Mouse (Mus musculus): ENCODE results near the gene Mbd6. TPM values are rescaled to one million over a fixed set of nuclear protein-coding genes. Genes with fewer than 3 reads are reported as not detected.

Gene Mbd6
- polyA plus RNA-seq, 1 experiment from 2014 or later: 13.1 TPM

GRCm38 (mm10) chr10:127238241-127238824, 50.5 kb downstream of the Mbd6 start:
- 72% methylated on average over 18 of the region's 18 CpGs for WGBS
- no peaks in the 10 kb centered on the region for H3K9me3 ChIP-seq
- no peaks in the 10 kb centered on the region for H3K27me3 ChIP-seq (replicated peaks)
- no peak overlapping the region for H3K4me3 ChIP-seq (replicated peaks)
- no peak overlapping the region for H3K4me2 ChIP-seq (replicated peaks)
- H3K36me3 ChIP-seq: no peaks in the 10 kb centered on the region
- H3K4me1 ChIP-seq (replicated peaks): no peaks in the 10 kb centered on the region
- H3K9ac ChIP-seq: no peak overlapping the region
- no peak for ATAC-seq
- no peak overlapping the region for H3K27ac ChIP-seq

GRCm38 (mm10) chr10:127236541-127236940, 52.3 kb downstream of the Mbd6 start:
- H3K4me1 ChIP-seq (replicated peaks): no peaks in the 10 kb centered on the region; the same call in 1 of the 2 replicates
- no peaks in the 10 kb centered on the region for H3K9me3 ChIP-seq
- WGBS: 48% methylated on average over 9 of the region's 9 CpGs
- H3K27me3 ChIP-seq (replicated peaks): no peaks in the 10 kb centered on the region
- no peak overlapping the region for H3K9ac ChIP-seq
- peak; percentile 34; the same call in 1 of the 2 replicates for ATAC-seq
- H3K36me3 ChIP-seq: no peaks in the 10 kb centered on the region
- no peak overlapping the region for H3K4me3 ChIP-seq (replicated peaks)
- no peak overlapping the region for H3K4me2 ChIP-seq (replicated peaks)
- no peak overlapping the region for H3K27ac ChIP-seq

GRCm38 (mm10) chr10:127233141-127233540, 55.7 kb downstream of the Mbd6 start:
- H3K4me3 ChIP-seq (replicated peaks): no peak overlapping the region
- peaks cover 4% of the 10 kb centered on the region; the same call in 1 of the 2 replicates for H3K4me1 ChIP-seq (replicated peaks)
- 76% methylated on average over 9 of the region's 9 CpGs for WGBS
- H3K9ac ChIP-seq: no peak overlapping the region
- H3K27ac ChIP-seq: no peak overlapping the region
- no peak overlapping the region for H3K4me2 ChIP-seq (replicated peaks)
- H3K36me3 ChIP-seq: no peaks in the 10 kb centered on the region
- ATAC-seq: no peak
- no peaks in the 10 kb centered on the region for H3K27me3 ChIP-seq (replicated peaks)
- H3K9me3 ChIP-seq: no peaks in the 10 kb centered on the region

Other genes with a start within 250 kb of the Mbd6 start
- gene Mettl1, start 247.6 kb downstream of the Mbd6 start, polyA plus RNA-seq (2015; fragmentation: Nextera tagmentation; extraction: Ambion mirVana): 48.9 and 55.1 TPM in 2 replicates
- gene Eef1akmt3, start 247.5 kb downstream of the Mbd6 start, polyA plus RNA-seq (2015; fragmentation: Nextera tagmentation; extraction: Ambion mirVana): 0.40 and 0.69 TPM in 2 replicates
- 0.05 and 0.11 TPM in 2 replicates for gene Cyp27b1, start 240.8 kb downstream of the Mbd6 start, polyA plus RNA-seq (2015; fragmentation: Nextera tagmentation; extraction: Ambion mirVana)
- gene March9, start 228.8 kb downstream of the Mbd6 start, polyA plus RNA-seq (2015; fragmentation: Nextera tagmentation; extraction: Ambion mirVana): 0.74 and 0.91 TPM in 2 replicates
- gene Cdk4, start 225.5 kb downstream of the Mbd6 start, polyA plus RNA-seq (2015; fragmentation: Nextera tagmentation; extraction: Ambion mirVana): 1,579 and 1,616 TPM in 2 replicates
- 167 and 181 TPM in 2 replicates for gene Tspan31, start 218.8 kb downstream of the Mbd6 start, polyA plus RNA-seq (2015; fragmentation: Nextera tagmentation; extraction: Ambion mirVana)
- 0.16 and 0.43 TPM in 2 replicates for gene Agap2, start 213.7 kb downstream of the Mbd6 start, polyA plus RNA-seq (2015; fragmentation: Nextera tagmentation; extraction: Ambion mirVana)
- 93.0 and 104 TPM in 2 replicates for gene Os9, start 167.9 kb downstream of the Mbd6 start, polyA plus RNA-seq (2015; fragmentation: Nextera tagmentation; extraction: Ambion mirVana)
- 52.5 and 55.2 TPM in 2 replicates for gene B4galnt1, start 123.8 kb downstream of the Mbd6 start, polyA plus RNA-seq (2015; fragmentation: Nextera tagmentation; extraction: Ambion mirVana)
- 0.98 and 1.1 TPM in 2 replicates for gene Slc26a10, start 108.4 kb downstream of the Mbd6 start, polyA plus RNA-seq (2015; fragmentation: Nextera tagmentation; extraction: Ambion mirVana)
- gene Arhgef25, start 98.9 kb downstream of the Mbd6 start, polyA plus RNA-seq (2015; fragmentation: Nextera tagmentation; extraction: Ambion mirVana): 46.8 and 50.4 TPM in 2 replicates
- 70.6 and 75.4 TPM in 2 replicates for gene Dtx3, start 93.3 kb downstream of the Mbd6 start, polyA plus RNA-seq (2015; fragmentation: Nextera tagmentation; extraction: Ambion mirVana)
- 33.7 and 35.0 TPM in 2 replicates for gene Pip4k2c, start 77.4 kb downstream of the Mbd6 start, polyA plus RNA-seq (2015; fragmentation: Nextera tagmentation; extraction: Ambion mirVana)
- 5.9 and 6.4 TPM in 2 replicates for gene Kif5a, start 25.7 kb downstream of the Mbd6 start, polyA plus RNA-seq (2015; fragmentation: Nextera tagmentation; extraction: Ambion mirVana)
- gene Dctn2, start 22.6 kb downstream of the Mbd6 start, polyA plus RNA-seq (2015; fragmentation: Nextera tagmentation; extraction: Ambion mirVana): 150 and 154 TPM in 2 replicates
- 113 and 129 TPM in 2 replicates for gene Mars, start 22.8 kb upstream of the Mbd6 start, polyA plus RNA-seq (2015; fragmentation: Nextera tagmentation; extraction: Ambion mirVana)
- 6.1 and 6.7 TPM in 2 replicates for gene Arhgap9, start 32.9 kb upstream of the Mbd6 start, polyA plus RNA-seq (2015; fragmentation: Nextera tagmentation; extraction: Ambion mirVana)
- 7.5 and 8.1 TPM in 2 replicates for gene Gli1, start 53.0 kb upstream of the Mbd6 start, polyA plus RNA-seq (2015; fragmentation: Nextera tagmentation; extraction: Ambion mirVana)
- gene Inhbe, start 65.4 kb upstream of the Mbd6 start, polyA plus RNA-seq (2015; fragmentation: Nextera tagmentation; extraction: Ambion mirVana): 0.03 TPM in 1 of 2 replicates, not detected in the other
- 0.18 TPM in 1 of 2 replicates, not detected in the other for gene Inhbc, start 81.4 kb upstream of the Mbd6 start, polyA plus RNA-seq (2015; fragmentation: Nextera tagmentation; extraction: Ambion mirVana)
- 29.5 and 31.1 TPM in 2 replicates for gene R3hdm2, start 91.3 kb upstream of the Mbd6 start, polyA plus RNA-seq (2015; fragmentation: Nextera tagmentation; extraction: Ambion mirVana)
- 0.41 and 0.74 TPM in 2 replicates for gene Stac3, start 212.7 kb upstream of the Mbd6 start, polyA plus RNA-seq (2015; fragmentation: Nextera tagmentation; extraction: Ambion mirVana)
- 52.7 and 53.8 TPM in 2 replicates for gene Ndufa4l2, start 225.9 kb upstream of the Mbd6 start, polyA plus RNA-seq (2015; fragmentation: Nextera tagmentation; extraction: Ambion mirVana)
- 147 and 149 TPM in 2 replicates for gene Shmt2, start 233.4 kb upstream of the Mbd6 start, polyA plus RNA-seq (2015; fragmentation: Nextera tagmentation; extraction: Ambion mirVana)
- gene Nxph4, start 245.5 kb upstream of the Mbd6 start, polyA plus RNA-seq (2015; fragmentation: Nextera tagmentation; extraction: Ambion mirVana): 4.9 and 5.7 TPM in 2 replicates